Mouse (Mus musculus): ENCODE data around the gene Gm28557. TPM values are rescaled to one million over a fixed set of nuclear protein-coding genes. Genes with fewer than 3 reads are reported as not detected.
A peak's percentile ranks its signal among the peaks of the same experiment; 100 is the strongest.
"Not testable (repeated sequence)": the region's sequence is repeated elsewhere in the genome, so short reads cannot be mapped to it uniquely, and the experiment has no call there.

Gene Gm28557
- polyA plus RNA-seq (2017; shearing (Covaris generic)), result 1 to 10 TPM; 3.7 to 5.5 (median 4.8) TPM

DNA sequence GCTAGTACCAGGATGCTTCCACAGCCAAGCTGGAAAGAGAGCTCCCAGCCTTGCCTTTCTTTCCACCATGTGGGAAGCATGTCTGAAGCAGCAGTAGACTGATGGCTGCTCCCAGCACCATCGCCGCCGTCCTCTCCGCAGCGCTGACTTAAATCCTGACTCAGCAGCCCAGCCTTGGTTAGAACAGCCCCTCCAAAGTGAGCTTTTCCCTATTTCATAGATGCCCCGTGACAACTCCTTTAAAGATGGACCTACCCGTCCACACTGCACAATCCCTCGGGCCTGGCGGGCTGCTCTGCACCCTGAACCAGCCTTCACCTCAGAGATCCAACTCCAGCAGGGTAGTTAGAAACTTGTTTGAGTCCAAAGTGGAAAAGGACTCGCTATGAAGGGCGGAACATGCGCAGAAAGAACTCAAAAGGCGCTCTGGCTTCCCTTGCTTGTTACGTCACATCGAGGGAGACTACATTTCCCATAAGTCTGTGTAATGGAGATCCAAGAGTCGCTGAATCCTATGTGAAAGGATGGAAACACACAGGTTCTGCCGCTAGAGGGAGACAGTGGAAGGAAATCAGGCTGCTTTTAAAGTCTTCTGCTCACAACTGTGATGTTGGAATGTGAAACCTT is at the start of gene Gm28557:
Gm28557 (minus strand) TSS at position 411 of the 627 bp plus-strand sequence.
- peak; percentile 97 for ATAC-seq

DNA sequence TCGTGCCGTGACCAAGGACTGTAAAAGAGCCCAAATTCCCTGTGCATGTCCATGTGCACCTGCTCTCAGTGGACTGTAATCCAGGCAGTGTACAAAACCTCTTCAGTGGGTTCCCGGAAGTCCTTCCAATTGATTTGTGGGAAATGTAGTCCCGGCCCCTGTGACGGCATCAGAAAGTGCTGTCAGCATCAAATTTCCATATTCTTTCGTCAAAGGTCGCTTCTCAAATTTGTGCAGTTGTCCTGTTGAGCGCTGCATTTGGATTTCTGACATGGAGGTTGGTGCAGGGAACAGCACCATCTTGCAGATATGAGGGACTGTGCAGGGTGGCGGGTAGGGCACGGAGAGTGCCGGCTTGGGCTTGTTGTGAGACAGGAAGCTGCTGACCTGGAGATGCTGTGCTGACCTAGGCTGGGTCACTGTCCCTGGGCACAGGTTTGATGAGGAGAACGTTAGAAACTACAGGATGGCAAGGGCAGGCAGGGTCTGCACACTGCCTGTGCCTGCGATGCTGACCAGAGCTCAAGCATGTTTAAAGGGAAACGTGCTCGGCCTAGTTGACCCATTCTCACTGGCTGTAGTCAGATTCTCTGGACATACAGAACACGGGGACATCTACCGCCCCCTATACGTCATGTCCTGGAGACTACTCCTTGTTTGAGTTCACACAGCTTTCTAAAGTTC is 19.8 kb upstream of the Gm28557 start:
- ATAC-seq, result peak; percentile 98

DNA sequence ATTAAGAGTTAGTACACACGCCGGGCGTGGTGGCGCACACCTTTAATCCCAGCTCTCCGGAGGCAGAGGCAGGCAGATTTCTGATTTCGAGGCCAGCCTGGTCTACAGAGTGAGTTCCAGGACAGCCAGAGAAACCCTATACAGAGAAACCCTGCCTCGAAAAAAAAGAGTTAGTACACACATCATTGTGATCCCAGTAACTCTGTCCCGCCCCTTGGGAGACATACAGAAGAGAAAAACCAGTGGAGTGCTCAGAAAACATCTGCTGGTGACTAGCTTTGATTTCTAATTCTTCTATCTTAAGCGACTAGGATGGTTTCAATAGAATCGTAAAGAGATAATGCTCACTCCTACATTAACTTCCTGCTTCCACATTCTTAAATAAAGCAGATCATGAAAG is 19.1 kb upstream of the Gm28557 start:
- ATAC-seq, result not testable (repeated sequence)

DNA sequence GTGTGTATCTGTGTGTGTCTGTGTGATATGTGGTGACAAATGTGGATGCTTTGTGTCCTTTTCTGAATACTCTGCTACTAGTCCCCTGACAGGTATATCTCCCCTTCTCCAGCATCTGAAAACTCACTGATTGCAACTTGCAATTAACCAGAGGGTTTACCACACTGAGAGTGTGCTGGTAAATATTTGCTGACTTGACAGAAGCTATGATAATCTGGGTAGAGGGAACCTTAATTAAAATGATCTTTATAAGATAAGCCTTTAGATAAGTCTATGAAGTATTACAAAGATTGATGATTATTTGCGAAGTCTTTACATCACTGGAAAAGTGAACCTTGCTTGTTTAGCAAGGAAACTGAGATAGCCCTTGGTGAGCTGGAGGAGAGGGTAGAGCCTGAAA is 16.1 kb upstream of the Gm28557 start:
- ATAC-seq, result no peak

DNA sequence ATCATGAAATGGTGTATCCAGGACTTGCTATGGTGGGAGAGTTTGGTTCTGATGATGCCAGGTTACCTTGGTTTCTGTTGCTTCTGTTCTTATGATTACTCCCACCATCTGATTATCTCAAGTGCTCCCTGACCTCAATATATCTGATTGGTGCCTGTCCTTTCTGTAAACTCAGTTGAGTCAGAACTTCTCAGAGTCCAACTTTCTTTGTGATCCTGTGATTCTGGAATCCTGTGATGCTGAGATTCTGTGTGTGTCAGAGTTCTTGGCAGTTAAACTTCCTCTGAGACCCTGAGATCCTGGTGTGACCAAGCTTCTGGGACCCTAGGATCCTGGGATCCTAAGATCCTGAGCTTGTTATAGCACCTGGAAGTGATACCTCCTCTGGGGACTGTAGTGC is 13.0 kb upstream of the Gm28557 start, which contains the start of gene Zfp759:
Zfp759 (plus strand) TSS at position 301 of the 400 bp plus-strand sequence.
- ATAC-seq, result not testable (repeated sequence)

DNA sequence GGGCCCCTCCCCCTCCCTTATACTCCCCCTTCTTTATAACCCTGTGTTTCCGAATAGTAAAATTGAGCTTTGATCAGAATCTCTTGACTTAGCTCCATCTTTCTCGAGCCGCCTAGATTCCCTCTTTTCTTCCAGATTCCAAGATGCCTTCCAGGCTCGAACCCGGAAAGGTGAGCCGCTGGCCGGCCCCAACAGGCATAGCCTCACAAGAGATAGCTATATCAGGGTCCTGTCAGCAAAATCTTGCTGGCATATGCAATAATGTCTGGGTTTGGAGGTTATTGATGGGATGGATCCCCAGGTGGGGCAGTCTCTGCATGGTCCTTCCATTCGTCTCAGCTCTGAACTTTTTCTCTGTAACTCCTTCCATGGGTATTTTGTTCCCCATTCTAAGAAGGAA is 7.8 kb upstream of the Gm28557 start, which contains the start of gene Rslcan18:
Rslcan18 (minus strand) TSS at position 101 of the 400 bp plus-strand sequence.
- ATAC-seq, result not testable (repeated sequence)

DNA sequence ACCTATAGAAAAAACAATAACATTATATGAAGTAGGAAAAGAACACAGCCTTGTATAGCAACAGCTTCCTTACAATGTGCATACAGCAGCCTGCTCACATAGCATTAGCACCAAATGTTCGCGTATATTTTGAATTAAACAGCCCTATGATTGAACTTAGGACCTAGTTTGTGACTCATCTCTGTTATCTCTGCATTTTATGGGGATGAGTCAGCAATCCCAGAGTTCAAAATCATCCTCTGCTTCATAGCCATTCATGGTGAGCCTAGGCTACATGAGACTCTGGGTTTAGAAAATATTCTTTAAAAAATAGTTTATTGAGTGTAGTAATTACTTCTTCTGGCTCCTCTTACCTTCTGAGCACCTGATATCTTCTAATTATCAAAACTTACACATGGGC is 4.9 kb upstream of the Gm28557 start:
- ATAC-seq, result no peak

DNA sequence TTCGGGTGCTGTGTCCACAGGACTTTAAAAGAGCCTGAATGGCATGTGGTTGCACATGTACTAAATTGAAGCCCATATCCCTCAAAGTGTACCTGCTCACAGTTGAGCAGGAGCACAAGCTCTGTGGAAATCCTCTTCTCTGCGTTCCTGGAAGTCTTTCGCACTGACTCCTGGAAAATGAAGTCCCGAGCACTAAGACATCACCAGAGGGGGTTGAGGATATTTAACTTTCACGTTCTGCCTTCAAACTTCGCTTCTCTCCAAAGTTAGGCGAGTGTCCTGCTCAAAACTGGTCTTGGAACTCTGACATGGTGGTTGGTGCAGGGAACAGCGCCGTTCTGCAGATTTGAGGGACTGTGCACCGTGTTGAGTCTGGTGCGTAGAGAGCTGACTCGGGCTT is 3.7 kb upstream of the Gm28557 start:
- ATAC-seq, result no peak

DNA sequence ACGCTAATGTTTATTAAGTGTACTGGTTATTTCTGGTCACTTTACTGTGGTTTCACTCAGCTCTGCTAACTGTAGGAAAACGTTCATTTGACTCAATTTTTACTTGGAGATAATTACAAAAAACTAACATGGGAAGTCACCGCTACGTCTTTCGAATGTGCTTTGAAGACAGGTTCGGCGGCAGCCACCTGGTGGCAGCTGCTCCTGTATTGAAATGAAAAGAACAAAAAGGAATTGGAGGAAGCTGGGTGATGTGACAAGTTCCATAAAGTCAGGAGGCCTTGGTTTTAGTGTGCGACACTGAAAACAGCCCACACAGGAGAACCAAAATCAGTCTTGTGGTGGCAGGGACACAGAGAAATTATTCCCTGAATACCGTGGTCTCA is 410 bp upstream of the Gm28557 start:
- peak; percentile 79 for ATAC-seq

DNA sequence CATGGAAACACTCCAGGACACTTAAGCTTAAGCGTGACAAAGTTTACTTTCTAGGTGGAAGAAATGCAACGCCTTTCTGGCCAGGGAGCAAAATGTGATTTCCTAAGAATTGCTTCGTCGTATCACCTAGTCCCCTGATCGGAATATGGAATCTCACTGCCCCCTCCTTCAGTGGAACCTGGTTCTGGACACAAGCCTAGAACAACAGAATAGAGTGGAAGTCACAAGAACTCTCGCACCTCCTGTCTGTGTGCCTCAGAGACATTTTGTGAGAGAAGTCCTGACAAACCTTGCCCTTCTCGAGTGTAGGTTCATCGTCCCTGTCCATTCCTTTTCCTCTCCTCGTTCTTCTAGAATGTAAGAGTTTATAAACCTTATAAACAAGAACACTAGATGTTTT is 723 bp downstream of the Gm28557 start:
- ATAC-seq, result no peak

DNA sequence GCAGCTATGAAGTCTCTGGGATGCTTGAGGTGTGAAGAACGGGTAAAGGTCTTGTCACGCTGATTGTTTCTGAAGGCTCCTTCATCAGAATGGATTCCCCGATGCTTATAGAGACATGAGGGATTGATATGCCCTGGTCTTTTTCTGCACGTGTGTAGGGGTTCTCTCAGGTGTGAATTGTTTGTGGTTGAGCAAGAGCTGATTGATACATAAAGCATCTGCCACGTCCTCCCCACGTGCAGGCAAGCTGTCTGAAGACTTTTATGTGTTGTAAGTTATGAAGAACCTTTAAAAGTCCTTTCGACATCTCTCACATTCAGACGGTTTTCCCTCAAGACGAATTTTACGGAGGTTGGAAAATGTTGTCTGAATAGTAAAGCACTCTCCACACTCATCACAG is 10.5 kb downstream of the Gm28557 start, which contains the start of gene Zfp708:
Zfp708 (minus strand) TSS at position 101 of the 400 bp plus-strand sequence.
- ATAC-seq, result no peak

DNA sequence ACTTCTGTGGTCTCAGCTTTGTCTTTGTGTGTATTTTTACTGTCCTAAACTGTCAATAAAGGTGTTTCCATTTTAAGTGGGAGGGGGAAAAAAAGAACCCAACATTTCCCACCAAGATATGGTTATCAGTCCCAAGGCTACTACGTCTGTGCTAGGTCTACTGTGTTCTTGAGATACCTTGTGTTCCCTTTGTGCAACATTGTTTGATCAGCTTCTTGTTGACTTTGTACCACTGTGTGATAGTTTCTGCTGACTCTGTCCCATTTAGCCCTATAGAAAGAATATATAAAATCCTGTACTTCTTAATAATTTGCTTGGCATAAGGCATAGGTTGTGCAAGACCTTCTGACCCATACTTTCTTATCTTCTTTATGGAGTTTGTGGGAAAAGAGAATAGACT is 18.2 kb downstream of the Gm28557 start:
- no peak for ATAC-seq

DNA sequence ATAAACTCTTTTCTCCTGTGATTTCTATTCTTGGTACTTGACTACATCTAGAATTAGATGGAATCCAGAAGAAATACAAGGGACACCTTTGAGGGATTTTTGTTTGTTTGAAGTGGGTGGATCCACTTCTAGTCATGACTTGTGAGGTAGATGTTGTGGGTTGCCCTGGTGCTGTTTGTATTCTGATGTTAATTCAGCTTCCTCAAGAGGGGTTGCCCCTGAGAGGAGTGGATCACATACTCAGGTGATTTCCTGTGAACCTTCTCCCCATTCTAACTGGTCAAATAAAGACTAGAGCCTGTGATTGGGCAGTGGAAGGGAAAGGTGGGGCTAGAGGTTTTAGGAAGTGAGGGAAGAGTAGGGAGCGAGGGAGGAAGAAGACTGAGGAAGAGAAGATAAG is 26.5 kb downstream of the Gm28557 start:
- peak; percentile 20 for ATAC-seq

DNA sequence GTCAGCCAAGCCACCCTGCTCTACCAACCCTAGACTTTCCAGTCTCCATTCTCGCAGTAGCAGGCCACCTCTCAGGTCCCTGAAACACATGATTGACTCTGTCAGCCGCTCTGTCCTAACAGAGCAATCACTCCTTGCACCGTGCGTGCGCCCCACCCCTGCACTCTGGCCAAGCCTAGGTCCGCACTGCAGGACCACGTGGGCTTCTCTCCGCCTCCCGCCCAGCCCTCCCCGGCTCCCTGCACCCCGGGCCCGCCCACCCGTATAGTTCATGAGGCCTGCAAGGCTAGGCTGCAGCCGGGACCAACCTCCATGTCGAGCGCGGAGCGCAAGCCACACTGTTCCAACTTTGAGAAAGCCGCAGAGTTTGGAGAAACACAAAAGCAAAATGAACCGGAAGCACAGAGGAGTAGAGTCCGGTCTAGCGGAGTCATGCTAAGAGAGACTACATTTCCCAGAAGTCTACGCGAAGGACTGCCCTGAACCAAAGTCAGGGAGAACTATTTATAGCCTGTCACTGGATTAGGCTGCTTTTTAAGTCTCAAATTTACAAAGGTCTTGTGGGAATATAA is 27.2 kb downstream of the Gm28557 start:
- ATAC-seq, result peak; percentile 94

DNA sequence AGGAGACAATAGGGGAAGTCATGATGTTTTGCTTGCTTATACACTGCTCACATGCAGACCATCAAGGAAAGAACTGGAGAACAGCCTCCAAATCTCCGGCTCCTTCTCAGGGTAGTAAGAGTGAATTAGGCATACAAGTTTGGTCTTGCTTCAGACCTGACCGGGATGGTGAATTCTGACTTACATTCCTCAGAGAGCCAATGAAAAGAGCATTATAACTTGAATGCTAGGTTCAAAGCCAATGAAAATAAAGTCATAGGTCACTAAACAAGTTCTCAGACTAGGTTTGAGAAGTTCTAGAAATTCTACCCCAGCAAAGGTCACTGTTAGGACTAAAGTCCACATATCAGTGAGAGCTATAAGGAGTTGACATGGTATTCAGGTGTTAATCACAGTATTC is 31.2 kb downstream of the Gm28557 start:
- ATAC-seq, result no peak

DNA sequence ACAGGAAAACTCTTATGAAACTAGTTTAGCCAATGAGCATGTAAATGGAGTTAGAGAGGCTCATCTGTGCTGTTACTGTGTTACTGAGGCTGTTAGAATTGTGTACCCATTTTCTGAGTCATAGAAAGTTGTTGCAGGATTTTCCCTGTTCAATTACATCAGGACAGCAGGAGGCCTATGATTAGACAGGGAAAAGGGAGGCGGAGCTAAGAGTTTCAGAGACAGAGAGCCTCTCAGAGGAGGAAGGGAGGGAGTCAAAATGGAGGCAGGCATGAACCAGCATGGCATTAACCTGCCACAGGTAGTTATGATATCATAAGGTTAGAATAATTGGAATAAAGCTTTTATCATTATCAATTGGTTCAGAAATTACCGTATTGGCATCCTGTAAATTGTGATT is 35.6 kb downstream of the Gm28557 start:
- no peak for ATAC-seq

DNA sequence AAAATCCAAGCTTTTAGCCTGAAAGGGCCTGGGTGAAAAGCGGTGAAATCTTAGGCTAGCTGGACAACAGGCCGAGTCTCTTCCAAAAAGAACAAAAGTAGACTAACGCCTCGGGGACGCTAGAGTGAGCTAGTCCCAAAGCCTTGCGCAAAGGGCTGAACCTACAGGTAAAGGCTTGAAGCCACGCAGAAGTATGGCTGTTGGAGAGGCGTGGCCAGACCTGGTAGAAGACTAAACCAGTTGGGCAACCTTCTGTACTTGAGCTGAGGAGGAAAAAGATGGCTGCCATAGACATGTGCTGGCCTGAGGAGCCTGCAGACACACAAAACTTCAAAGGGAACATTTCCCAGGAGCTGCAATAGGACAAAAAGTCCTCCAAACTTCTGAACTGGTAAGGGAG is 43.0 kb downstream of the Gm28557 start:
- ATAC-seq, result no peak

DNA sequence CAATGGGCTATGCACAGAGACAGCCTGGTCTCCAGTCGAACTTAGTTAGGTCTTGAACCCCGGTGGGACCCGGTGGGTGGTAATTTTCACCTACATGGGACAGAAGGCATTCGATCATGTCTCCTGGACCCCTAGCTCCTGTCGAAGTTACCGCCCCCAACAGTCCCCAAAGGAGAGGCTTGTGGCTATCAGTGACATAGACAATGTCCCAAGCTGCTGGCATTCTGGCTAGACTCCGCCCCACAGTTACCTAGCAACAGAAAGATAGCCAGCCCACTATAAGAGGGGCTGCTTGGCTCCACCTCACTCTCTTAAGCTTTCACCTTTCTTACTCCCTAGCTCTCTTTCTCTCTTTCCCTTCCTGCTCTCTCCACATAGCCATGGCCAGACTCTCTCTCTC is 46.0 kb downstream of the Gm28557 start:
- no peak for ATAC-seq

DNA sequence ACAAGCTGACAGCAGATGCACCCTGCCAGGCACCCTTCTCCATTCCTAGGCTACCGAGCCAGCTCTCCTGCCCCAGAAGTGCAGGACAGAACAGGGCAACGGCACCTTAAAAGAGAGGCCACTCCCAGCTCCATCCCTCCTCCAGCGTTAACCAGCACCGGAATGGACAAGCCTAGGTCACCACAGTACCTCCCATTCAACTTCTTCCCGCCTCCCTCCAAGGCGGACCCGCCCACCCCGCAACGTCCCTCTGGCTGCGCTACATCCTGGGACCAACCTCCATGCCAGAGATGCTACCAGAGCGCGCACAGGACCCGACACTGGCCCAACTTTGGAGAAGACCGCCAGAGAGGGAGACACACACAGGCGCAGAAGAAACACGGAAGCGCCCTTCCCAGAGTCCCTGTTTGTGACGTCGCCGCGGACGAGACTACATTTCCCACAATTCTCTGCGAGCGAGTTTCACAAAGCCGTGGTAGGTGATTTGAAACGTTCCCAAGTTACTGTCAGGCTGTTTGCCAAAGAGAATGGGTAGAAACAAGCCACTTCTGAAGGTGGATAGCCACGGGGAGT is 47.5 kb downstream of the Gm28557 start, which contains the start of gene Zfp712:
Zfp712 (minus strand) TSS at position 385 of the 573 bp plus-strand sequence.
- peak; percentile 93 for ATAC-seq

DNA sequence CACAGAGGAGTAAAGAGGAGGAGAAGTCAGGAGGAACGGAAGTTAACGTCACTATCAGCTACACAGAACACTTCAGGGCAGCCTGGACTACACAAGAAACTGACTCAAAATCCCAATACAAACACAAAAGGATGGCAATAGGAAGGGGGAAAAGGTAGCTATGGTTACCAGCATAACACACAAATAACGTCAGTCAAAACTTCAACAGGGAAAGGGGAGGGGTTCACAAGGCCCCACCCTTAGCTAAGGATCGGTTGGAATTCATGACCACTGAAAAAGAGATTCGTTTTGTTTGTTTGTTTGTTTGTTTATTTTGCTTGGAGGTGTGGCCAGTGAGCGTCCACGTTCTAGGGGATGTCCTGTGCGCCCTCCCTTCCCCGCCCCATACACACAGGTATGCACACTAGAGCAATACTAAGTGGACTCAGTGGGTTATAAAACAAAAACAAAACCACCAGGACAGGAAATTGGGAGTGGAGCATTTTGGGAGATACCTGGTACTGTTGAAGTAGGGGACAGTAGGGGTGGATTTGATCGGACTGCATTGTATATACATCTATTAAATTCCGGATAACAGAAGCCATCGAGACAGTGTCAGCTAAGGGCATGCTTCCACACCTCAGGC is 48.1 kb downstream of the Gm28557 start:
- no peak for ATAC-seq

All from inflammation-experienced regulatory T-cells, adult 6 months (primary cell).